Mouse (Mus musculus): ENCODE data around the gene Arpc2.

Arpc2 gene

DNA sequence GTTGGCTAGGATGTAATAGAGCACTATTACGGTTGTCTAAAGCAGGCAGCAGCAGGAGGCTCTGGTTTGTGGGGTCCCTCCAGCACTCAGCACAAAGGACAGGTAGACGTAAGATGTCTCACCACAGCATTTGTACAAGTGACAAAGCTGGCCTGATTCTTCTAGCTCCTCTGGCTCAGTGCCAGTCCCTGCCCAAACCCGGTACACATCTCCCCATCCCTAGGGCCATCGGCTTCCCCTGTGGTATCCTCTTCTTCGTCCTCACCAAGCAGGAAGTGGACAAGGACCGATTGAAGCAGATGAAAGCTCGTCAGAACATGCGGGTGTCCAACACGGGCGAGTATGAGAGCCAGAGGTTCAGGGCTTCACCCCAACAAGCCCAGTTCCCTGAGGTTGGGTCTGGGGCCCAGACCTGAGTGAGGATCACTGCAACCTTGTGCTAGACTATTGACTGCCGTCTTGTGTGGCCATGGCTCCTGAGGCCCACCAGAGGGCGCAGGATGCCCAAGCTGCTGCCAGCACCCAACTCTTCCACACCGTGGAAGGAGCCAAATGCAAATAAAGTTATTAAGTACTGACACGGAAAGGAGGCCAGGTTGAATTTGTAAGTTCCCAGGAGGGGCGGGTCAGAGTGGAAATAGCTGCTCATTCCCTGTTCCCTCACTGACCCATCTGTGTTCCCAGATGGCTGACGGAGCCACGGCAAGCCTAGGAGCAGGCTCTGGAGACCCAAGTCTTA is 51.2 kb downstream of the Arpc2 start:
- CTCF ChIA-PET = interaction anchor here (0.6 to 4.3 kb wide), 21 partner anchors 9 to 516 kb away, joined by 3 to 23 read pairs (median 3); partner anchors contain the start of gene Catip (in 3 of the 4)
- POLR2A ChIA-PET = interaction anchor here in 3 of 4 experiments (0.5 to 7.3 kb wide), 21 partner anchors 9 to 253 kb away, joined by 3 to 121 read pairs (median 3); partner anchors contain the start of genes Arpc2 (in 1 of the 3), Catip (in 1 of the 3) and Tmbim1 (in 1 of the 3)

DNA sequence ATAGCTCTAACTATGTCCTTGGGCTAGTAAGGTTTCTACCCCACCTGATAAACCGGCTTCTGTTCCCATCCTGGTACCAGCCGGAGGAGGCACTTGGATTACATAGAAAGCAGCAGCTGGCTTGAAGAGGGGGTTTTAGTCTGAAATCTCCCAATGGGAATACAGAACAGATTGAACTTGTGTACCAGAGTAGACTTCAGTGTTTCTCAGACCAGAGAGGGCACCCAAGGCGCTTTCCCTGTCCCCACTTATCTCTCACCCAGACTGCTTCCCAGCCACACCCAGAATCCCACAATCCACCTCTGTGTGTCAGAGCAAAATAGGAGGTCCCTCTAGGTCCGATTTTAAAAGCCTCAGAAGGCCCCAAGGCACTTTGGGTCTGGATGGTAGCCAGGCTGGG is 52.4 kb downstream of the Arpc2 start:
- CTCF ChIA-PET = interaction anchor here (0.7 to 3.4 kb wide), 13 partner anchors 7 to 960 kb away, joined by 3 to 9 read pairs (median 3); partner anchors contain the start of gene Catip (in 2 of the 4)
- POLR2A ChIA-PET = interaction anchor here in 3 of 4 experiments (0.6 to 7.3 kb wide), 13 partner anchors 8 to 205 kb away, joined by 3 to 121 read pairs (median 3); partner anchors contain the start of genes Catip (in 1 of the 3) and Tmbim1 (in 1 of the 3)

DNA sequence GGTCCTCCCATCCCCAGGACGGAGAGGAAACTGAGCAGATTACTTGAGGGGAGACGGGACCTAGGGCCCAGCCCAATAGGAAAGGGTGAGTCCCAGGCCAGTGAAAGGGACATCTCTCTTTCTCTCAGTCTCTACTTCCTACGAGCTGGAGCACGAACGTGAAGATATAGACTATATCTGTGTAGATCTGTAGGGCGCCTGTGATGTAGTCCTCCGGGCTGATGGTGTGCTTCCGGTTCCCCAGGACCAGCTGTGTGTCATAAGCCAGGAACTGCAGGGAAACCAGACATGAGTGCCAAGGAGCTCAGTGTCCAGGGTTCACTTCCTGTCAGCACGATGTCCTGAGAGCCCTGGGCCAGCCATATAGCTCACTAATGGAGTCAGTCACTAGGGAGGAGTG is 53.4 kb downstream of the Arpc2 start:
- ChIA-PET POLR2A (interaction anchor here in 3 of 4 experiments (0.6 to 7.3 kb wide), 8 partner anchors 9 to 204 kb away, joined by 3 to 121 read pairs (median 4); partner anchors contain the start of gene Tmbim1 (in 2 of the 3)), CTCF (interaction anchor here in 3 of 4 experiments (0.6 to 3.4 kb wide), 4 partner anchors 10 to 1796 kb away, joined by 3 to 9 read pairs (median 3); partner anchors contain the start of gene Catip (in 2 of the 3))

DNA sequence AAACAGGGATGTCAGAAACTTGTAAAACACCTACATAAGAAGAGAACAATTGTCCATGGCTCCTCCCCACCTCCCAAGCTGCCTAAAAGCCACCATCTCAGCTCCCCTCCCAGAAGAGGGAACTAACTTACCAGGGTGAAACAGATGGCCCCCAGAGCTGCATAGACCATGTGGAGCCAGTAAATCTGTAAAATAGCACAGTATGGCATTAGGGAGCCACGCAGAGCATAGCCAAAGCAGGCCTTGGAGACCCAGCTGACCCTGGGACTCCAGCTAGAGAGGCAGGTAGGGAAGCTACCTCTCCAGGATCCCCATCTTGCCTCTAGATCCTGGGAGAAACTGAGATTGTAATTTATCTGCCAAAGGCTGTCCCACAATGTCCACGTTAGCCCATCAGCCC is 53.9 kb downstream of the Arpc2 start:
- POLR2A ChIA-PET = interaction anchor here in 3 of 4 experiments (0.6 to 7.3 kb wide), 8 partner anchors 9 to 148 kb away, joined by 3 to 121 read pairs (median 3); partner anchors contain the start of gene Tmbim1 (in 2 of the 3)
- CTCF ChIA-PET = interaction anchor here in 3 of 4 experiments (0.6 to 3.4 kb wide), 4 partner anchors 9 to 79 kb away, joined by 3 to 9 read pairs (median 4); partner anchors contain the start of gene Catip (in 2 of the 3)

DNA sequence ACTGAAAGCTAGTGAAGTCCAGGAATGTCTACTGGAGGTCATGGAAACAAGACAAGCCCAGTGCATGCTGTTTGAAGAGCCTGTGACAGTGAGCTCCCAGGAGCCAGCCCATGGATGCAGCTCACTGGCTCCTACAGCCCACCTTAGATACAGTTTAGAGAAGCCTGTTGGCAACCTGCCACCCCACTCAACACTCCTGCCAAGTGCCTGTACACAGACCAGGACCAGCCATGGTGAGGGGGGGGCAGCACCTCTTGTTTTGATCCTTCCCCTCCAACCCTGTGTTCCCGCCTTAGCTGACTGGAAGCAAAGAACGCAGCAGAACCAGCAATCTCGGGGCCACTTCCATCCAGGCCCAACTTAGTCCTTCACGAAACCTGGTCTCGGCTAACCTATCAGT is 54.3 kb downstream of the Arpc2 start:
- ChIA-PET POLR2A (interaction anchor here in 2 of 4 experiments (0.6 to 7.3 kb wide), 6 partner anchors 8 to 217 kb away, joined by 3 to 121 read pairs (median 3); partner anchors contain the start of gene Tmbim1 (in 1 of the 2)), CTCF (interaction anchor here in 2 of 4 experiments (0.6 to 1.0 kb wide), 2 partner anchors 72 to 80 kb away, joined by 3 to 4 read pairs; partner anchors contain the start of gene Catip (in 1 of the 2))

DNA sequence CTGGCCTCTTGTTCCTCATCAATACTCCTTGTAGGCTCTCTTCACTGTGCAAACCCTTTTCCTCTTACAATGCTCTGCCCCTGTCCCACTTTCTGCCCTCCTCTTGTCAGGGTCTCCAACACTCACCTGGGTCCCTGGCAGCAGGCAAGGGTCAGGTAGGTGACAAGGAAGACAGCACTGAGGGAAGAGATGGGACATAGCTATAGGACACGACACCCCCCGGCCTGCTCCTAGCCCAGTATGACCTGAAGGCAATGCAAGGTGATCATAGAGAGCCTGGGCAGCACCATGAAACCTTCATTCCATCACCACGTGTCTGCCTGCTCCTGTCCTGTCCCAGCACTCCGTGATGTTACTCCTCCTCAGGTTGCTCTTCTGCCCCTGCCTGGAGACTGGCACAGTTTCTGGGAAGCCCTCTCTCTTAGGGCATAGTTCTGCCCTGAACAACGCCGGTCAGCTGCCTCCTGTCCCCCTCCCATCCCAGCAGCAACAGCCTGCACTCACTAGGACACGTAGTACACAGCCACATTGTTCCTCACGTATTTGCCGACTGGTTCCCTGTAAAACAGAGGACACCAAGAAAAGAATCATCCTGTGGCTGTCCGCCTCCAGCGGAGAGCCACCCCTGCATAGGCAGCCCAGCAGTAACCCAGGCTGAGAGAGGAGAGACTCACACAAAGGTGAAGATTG is 56.6 kb downstream of the Arpc2 start:
- ChIA-PET POLR2A (interaction anchor here in 2 of 4 experiments (0.9 to 5.3 kb wide), 6 partner anchors 8 to 86 kb away, joined by 3 to 35 read pairs (median 4); partner anchors contain the start of genes Aamp (in 2 of the 2), Pnkd (in 2 of the 2) and Gpbar1 (in 1 of the 2)), CTCF (no interaction called here)

DNA sequence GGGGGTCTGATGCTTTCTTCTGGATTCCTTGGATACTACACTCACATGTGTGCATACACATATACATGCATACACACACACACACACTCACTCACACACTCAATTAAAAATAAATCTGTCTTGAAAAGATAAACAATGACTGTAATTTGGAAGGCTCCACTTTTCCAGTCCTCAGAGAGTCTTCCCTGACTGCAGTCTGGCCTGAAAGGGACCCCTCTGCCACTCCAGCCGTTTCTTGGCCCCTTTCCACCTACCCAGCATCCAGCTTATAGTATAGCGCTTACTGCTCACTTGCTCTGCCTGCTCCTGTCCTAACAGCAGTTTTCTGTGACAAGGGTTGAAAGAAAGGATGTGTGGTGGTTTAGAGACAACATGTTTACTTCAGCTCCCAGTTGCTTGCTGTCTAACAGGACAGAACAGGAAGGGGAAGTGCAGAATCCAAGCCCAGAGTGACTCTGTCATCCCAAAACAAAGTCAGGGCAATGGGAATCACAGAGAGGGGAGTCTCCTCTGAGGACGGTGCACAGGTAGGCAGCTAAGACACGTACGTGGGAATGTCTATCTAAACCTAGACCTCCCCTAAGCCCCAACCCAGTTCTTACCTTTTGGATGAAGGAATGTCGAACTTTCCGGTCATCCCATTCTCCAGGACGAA is 57.5 kb downstream of the Arpc2 start:
- ChIA-PET POLR2A (interaction anchor here in 2 of 4 experiments (0.8 to 5.3 kb wide), 8 partner anchors 9 to 83 kb away, joined by 3 to 35 read pairs (median 5); partner anchors contain the start of genes Aamp (in 2 of the 2), Pnkd (in 2 of the 2) and Tmbim1 (in 1 of the 2)), CTCF (no interaction called here)

DNA sequence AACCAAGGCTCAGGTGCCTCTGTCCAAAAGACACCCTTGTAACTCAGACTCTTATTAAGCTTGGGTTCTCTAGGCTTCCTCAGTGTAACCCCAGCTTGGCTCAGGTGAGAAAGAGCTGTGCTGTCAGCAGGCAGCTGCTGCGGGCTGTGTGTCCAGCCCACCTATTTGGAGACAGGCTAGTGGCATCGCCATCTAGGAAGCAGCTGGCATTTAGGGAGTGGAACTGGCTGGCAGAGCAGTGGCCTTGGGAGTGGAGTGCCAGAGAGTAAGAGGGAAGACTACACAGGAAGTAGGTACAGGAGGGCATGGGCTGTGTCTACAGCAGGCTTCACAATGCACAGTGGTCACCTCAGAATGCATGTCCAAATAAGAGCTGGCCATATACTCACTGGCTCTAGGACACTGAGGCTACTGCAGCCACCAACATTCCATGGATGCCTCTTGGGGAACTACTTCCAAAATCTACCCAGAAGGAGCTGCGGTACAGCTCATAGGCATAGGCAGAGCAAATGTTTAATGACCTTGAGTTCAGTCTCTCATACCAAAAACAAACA is 58.3 kb downstream of the Arpc2 start:
- ChIA-PET POLR2A (interaction anchor here in 3 of 4 experiments (0.6 to 5.3 kb wide), 12 partner anchors 8 to 88 kb away, joined by 3 to 35 read pairs (median 5); partner anchors contain the start of genes Aamp (in 2 of the 3), Pnkd (in 2 of the 3) and Tmbim1 (in 1 of the 3)), CTCF (interaction anchor here in 1 of 4 experiments (0.6 kb wide), 1 partner anchor 26 kb away, joined by 4 read pairs; no protein-coding TSS in a partner anchor)

DNA sequence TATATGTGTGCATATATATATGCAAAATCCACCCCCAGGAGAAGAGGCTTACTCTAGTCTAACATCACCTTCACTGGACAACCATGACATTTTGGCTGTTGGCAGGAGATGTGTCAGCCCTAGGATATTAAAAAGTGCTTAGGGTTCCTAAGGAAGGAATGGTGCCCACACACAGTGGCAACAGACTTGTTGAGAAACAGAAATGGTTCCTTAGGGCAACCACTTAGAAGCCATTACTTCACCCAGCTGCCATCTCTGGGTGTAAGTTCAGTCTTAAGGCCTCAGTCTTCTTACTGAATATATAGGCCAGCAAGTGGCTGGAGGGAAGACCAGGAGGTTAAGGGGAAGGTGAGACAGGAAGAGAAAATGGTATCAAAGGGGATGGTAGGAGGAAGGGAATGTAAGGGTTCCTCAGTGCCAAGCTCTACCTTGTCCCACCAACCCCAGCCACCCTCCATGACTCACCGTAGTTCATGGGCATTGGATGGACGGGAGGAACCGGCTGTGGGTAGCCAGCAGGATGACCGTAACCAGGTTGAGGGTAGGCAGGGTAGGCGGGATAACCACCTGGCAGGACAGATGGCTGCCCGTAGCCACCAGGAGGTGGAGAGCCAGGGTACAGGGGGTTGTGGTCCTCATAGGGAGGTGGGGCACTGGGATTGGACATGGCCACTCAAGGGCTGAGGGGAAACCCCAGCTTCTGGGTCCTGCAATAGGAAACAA is 59.0 kb downstream of the Arpc2 start:
- POLR2A ChIA-PET = interaction anchor here in 3 of 4 experiments (0.6 to 5.3 kb wide), 19 partner anchors 8 to 328 kb away, joined by 3 to 35 read pairs (median 5); partner anchors contain the start of genes Aamp (in 2 of the 3), Pnkd (in 2 of the 3), Tmbim1 (in 2 of the 3) and Arpc2 (in 1 of the 3)
- CTCF ChIA-PET = interaction anchor here in 2 of 4 experiments (1.2 to 1.3 kb wide), 3 partner anchors 7 to 92 kb away, joined by 3 to 4 read pairs (median 3); no protein-coding TSS in a partner anchor

DNA sequence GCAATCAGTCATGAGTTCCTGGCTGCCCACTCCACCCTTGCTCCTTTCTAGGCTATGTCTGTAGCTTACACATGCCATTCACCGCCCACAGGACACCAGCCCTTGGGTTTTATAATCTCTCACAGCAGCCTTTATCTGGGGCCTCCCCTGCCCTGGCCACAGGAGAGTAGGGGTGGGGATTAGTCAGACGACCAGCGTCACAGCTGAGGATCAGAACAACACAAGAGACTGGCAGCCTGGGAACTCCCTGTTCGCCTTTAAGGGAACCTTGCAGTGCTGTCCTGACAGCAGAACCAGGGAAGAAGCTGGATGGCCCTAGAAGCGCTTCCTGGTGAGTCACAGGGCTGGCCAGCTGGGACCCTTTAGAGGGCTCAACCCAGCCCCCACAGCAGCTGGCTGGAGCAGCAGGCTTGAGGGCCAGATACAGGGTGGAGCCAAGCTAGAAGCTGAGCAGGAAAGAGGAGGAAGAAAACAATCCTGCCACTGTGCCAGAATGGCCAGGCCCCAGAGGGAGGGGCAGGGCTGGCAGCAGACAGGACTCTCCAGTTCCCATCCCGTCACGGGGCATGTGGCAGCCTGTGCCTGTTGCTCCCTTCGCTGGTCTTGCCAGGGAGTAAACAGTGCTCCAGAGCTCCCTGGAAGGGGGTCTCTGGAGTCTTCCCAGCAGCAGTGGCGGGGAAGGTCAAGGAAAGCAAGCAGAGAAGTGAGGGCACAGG is 59.7 kb downstream of the Arpc2 start:
- ChIA-PET POLR2A (interaction anchor here in 3 of 4 experiments (0.5 to 5.3 kb wide), 20 partner anchors 8 to 329 kb away, joined by 3 to 35 read pairs (median 4); partner anchors contain the start of genes Aamp (in 2 of the 3), Pnkd (in 2 of the 3), Tmbim1 (in 2 of the 3) and Arpc2 (in 1 of the 3)), CTCF (interaction anchor here in 2 of 4 experiments (0.7 to 1.3 kb wide), 4 partner anchors 8 to 91 kb away, joined by 3 to 4 read pairs (median 4); partner anchors contain the start of genes Aamp (in 1 of the 2) and Pnkd (in 1 of the 2))

DNA sequence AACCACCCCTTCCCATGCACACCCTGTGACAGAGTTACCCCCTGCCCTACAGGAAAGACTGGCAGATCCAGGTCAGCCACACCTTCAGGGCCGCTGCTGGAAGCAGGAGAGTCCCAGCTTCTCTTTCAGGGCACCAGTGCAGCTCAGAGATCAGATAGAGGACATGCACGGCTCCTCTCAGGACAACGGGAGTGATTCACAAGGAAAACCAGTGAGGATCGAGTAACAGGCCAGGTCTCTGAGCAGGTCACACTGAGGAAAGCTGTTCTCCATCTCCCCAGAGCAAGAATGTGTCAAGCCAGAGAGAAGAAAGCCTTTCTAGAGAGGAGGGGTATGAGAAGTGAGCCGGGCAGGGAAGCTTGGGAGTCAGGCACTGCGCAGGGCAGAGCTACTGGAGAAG is 60.6 kb downstream of the Arpc2 start:
- POLR2A ChIA-PET = interaction anchor here in 3 of 4 experiments (0.5 to 5.3 kb wide), 16 partner anchors 8 to 215 kb away, joined by 3 to 35 read pairs (median 4); partner anchors contain the start of genes Aamp (in 2 of the 3), Pnkd (in 2 of the 3) and Tmbim1 (in 1 of the 3)
- CTCF ChIA-PET = interaction anchor here in 1 of 4 experiments (1.2 to 1.3 kb wide), 2 partner anchors 11 to 90 kb away, joined by 3 read pairs; no protein-coding TSS in a partner anchor

DNA sequence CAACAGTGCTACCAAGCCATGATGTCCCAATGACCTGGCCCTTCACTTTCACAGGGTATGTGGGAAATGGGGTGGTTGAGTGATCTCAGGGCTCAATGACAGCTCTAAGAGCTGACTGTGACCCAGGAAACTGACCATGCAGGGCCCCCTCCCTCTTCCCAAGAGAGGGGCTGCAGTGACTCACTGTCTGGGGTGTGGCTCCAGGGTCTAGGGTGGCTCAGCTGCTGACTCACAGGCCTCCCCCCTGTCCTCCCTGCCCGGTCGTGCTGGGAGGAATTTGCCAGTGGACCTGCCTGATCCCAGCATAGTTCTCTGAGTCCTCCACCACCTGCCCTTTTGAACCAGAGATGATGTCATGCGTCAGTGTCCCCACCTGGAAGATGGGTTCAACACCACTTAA is 61.4 kb downstream of the Arpc2 start:
- POLR2A ChIA-PET = interaction anchor here in 3 of 4 experiments (0.8 to 11.8 kb wide), 8 partner anchors 8 to 48 kb away, joined by 3 to 121 read pairs (median 9); partner anchors contain the start of genes Aamp (in 2 of the 3) and Pnkd (in 2 of the 3)
- CTCF ChIA-PET = interaction anchor here in 1 of 4 experiments (0.8 kb wide), 1 partner anchor 101 kb away, joined by 3 read pairs; no protein-coding TSS in a partner anchor

DNA sequence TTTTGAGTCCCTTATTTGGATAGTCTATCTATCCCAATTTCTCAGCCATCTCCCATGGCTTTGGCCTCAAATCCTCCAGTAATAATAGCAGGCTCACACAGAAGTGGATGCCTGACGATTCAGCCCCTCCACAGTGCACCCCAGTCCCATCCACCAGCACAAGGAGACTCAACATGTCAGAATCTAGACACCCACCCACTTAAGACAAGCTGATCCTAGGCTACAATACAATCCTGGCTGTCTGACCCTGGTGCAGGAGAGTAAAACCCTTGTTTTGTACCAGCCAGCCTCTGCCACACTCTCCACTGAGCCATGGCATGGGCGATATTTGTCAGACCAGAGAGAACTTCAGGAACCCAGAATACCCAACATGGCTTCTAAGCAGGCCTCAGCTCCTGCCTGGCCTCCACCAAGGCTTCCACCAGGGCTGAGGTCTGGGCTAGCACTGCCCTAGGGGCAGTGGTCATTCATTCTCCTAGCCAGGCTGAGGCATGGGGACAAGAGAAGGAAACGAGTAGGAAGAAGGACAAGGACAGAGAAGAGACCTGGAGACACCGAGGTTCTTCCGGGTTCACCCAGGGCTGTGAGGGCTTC is 62.4 kb downstream of the Arpc2 start:
- CTCF ChIA-PET = interaction anchor here in 2 of 4 experiments (1.2 to 1.3 kb wide), 2 partner anchors 9 to 10 kb away, joined by 3 read pairs; no protein-coding TSS in a partner anchor
- POLR2A ChIA-PET = interaction anchor here in 2 of 4 experiments (0.6 to 11.8 kb wide), 11 partner anchors 9 to 89 kb away, joined by 3 to 121 read pairs (median 4); partner anchors contain the start of genes Aamp (in 2 of the 2), Pnkd (in 2 of the 2) and Gpbar1 (in 1 of the 2)

DNA sequence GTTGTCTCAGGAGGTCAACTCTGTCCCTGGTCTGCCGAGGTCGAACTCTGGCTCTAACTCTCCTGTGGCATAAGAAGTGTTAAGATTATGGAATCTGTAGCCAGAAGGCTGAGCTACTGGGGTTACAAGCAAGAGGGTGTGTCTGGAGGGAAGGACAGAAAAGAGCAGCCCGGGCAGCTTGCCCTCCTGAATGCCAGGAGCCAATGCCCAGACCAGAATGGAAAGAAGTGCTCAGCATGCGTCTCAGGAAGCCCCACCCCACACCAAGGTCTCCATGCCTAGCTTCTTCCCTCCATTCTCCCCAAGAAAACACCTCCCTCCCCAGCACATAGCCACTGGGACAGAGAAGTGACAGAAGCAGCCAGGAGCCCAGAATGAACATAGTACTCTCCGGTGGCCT is 63.1 kb downstream of the Arpc2 start:
- ChIA-PET POLR2A (interaction anchor here in 3 of 4 experiments (0.9 to 11.8 kb wide), 13 partner anchors 9 to 174 kb away, joined by 3 to 121 read pairs (median 3); partner anchors contain the start of genes Aamp (in 2 of the 3), Pnkd (in 2 of the 3), Gpbar1 (in 1 of the 3) and Rufy4 (in 1 of the 3)), CTCF (interaction anchor here in 3 of 4 experiments (0.5 to 1.3 kb wide), 3 partner anchors 10 to 115 kb away, joined by 3 read pairs; no protein-coding TSS in a partner anchor)

Measured in embryonic stem cell, embryonic (primary cell).